ENCODE assay signal across 21 mouse cellular contexts in genomic region chr12:77214565-77214909, GRCm38 (mm10). TPM values are rescaled to one million over a fixed set of nuclear protein-coding genes. Genes with fewer than 3 reads are reported as not detected.
DNase-seq lines count a peak whose midpoint lies in the region; TF ChIP-seq lines count a peak whose summit lies in the region.
"Had no signal": no experiment of that assay in that cellular context is flagged by ENCODE, and none has a peak within 500 bp of the region (broad histone marks: within the 10 kb centered on the region; RNA-seq: fewer than 3 reads in every experiment).

No protein-coding gene starts in this region.

- dilution Hi-C loops in CH12.LX (cut with MboI; ENCODE audit: extremely low pct_ligation_motif_present, extremely low pct_unique_long_range_greater_than_20kb, low sequenced_read_pairs) = no loop called here

- no peaks in the 10 kb centered on the region for H3K27me3 ChIP-seq in CH12.LX (replicated peaks)
- H3K27me3 ChIP-seq: embryonic facial prominence, embryonic 12.5 days; forebrain, embryonic 13.5 days; forebrain, embryonic 15.5 days; Patski had no signal

- no peak overlapping the region for H3K4me2 ChIP-seq in CH12.LX (ENCODE audit: insufficient read depth, low read depth, poor library complexity, severe bottlenecking)
- H3K4me2 ChIP-seq: embryonic facial prominence, embryonic 12.5 days; forebrain, embryonic 13.5 days; forebrain, embryonic 15.5 days had no signal

- in situ Hi-C loops in CH12.LX (cut with MboI; ENCODE audit: low pct_ligation_motif_present, low pct_unique_long_range_greater_than_20kb, low sequenced_read_pairs) = no loop called here

- no peak overlapping the region for H3K4me3 ChIP-seq in CH12.LX (replicated peaks in 1 of 3; ENCODE audit: low read depth in 2 of 3, low read length in 2 of 3, poor library complexity in 1 of 3)
- no peak overlapping the region for H3K4me3 ChIP-seq in brown adipose tissue, adult 24 weeks (ENCODE audit: insufficient read depth, low read depth, low read length)
- H3K4me3 ChIP-seq: embryonic facial prominence, embryonic 10.5 days; embryonic facial prominence, embryonic 12.5 days; forebrain, embryonic 13.5 days; forebrain, embryonic 15.5 days had no signal

- TF ChIP-seq EP300 in CH12.LX (IDR thresholded peaks at IDR 0.05; ENCODE audit: low read length) = no peak

- no peak for TF ChIP-seq RAD21 in CH12.LX (IDR thresholded peaks at IDR 0.05; ENCODE audit: low read depth, low read length)

- no peaks in the 10 kb centered on the region for H3K9me3 ChIP-seq in CH12.LX (replicated peaks; ENCODE audit: low read length)
- H3K9me3 ChIP-seq: embryonic facial prominence, embryonic 10.5 days; embryonic facial prominence, embryonic 12.5 days; forebrain, embryonic 13.5 days; forebrain, embryonic 15.5 days had no signal

- no peaks in the 10 kb centered on the region for H3K79me2 ChIP-seq in CH12.LX (replicated peaks; ENCODE audit: control insufficient read depth, extremely low read depth, insufficient read depth, poor library complexity, severe bottlenecking)

- H3K27ac ChIP-seq in CH12.LX (ENCODE audit: insufficient read depth, low read depth) = no peak overlapping the region
- H3K27ac ChIP-seq in brown adipose tissue, adult 24 weeks (replicated peaks; ENCODE audit: low read depth, low read length) = peak overlapping the region; percentile 61
- H3K27ac ChIP-seq: embryonic facial prominence, embryonic 10.5 days; embryonic facial prominence, embryonic 12.5 days; forebrain, embryonic 13.5 days; forebrain, embryonic 15.5 days had no signal

- no peak for TF ChIP-seq CTCF in CH12.LX (conservative IDR thresholded peaks at IDR 0.05 in 1 of 2, IDR thresholded peaks at IDR 0.05 in 1 of 2; ENCODE audit: low read depth in 2 of 2, low read length in 2 of 2)

- no peaks in the 10 kb centered on the region for H3K36me3 ChIP-seq in CH12.LX (replicated peaks in 1 of 2; ENCODE audit: control insufficient read depth in 1 of 2, insufficient read depth in 1 of 2, low read length in 1 of 2)
- H3K36me3 ChIP-seq: embryonic facial prominence, embryonic 10.5 days; embryonic facial prominence, embryonic 12.5 days; forebrain, embryonic 15.5 days had no signal

- no peaks in the 10 kb centered on the region; a peak in 1 of 4 replicates for H3K4me1 ChIP-seq in CH12.LX (ENCODE audit: control insufficient read depth in 1 of 2, insufficient read depth in 2 of 2)
- no peaks in the 10 kb centered on the region for H3K4me1 ChIP-seq in brown adipose tissue, adult 24 weeks (ENCODE audit: control insufficient read depth, insufficient read depth, insufficient read length, low read length)
- H3K4me1 ChIP-seq: embryonic facial prominence, embryonic 10.5 days; embryonic facial prominence, embryonic 12.5 days; forebrain, embryonic 13.5 days; forebrain, embryonic 15.5 days had no signal

- no peak overlapping the region for H3K9ac ChIP-seq in CH12.LX (ENCODE audit: insufficient read depth, low read depth)
- H3K9ac ChIP-seq: embryonic facial prominence, embryonic 12.5 days; forebrain, embryonic 13.5 days; forebrain, embryonic 15.5 days; forebrain, postnatal 0 days had no signal

- intact Hi-C loops in left cerebral cortex, postnatal 10 days (cut with DNase I) = no loop called here

- no peak for TF ChIP-seq POLR2A in CH12.LX (IDR thresholded peaks at IDR 0.05; ENCODE audit: low read depth, low read length)

- DNase-seq in 3T3-L1 (ENCODE audit: low read depth, low spot score) (peak; percentile 8), CH12.LX (ENCODE audit: extremely low read depth) (no peak)
- no peak for DNase-seq in c-Kit-positive CD71-positive TER-119-positive erythroid progenitor cells, embryonic 14.5 days (ENCODE audit: low spot score)
- DNase-seq in left cerebral cortex, postnatal 10 days (ENCODE audit: extremely low spot score in 1 of 2, low spot score in 2 of 2) = no peak
- no peak for DNase-seq in urinary bladder, postnatal 10 days (ENCODE audit: low spot score)
- DNase-seq: adrenal gland, adult 8-10 months; adrenal gland, postnatal 14 days; adrenal gland, postnatal 36 days; B cell, adult 2 months; cerebellum, adult 11-12 months; cerebellum, adult 2 months; cerebellum, adult 9-10 months; cerebellum, postnatal 10 days; cerebellum, postnatal 25 days; forebrain, postnatal 0 days had no signal

TF ChIP-seq in CH12.LX, 34 proteins besides CTCF, POLR2A, EP300 and RAD21:
- TF ChIP-seq ZNF384 (IDR thresholded peaks at IDR 0.05; ENCODE audit: low read depth, low read length) = peak; percentile 72
- no peak for TF ChIP-seq USF2 (conservative IDR thresholded peaks at IDR 0.05; ENCODE audit: low read depth, low read length)

RNA-seq across cellular contexts. Expression of gene Fut8, which starts 23.4 kb away (rescaled TPM):
- 40.2 and 60.6 TPM in 2 replicates for total RNA-seq in CH12.LX (2012; rRNA removed)
- 124 TPM in 2 replicates for total RNA-seq in CH12.LX (2014; rRNA removed)
- polyA plus RNA-seq in CH12.LX (2012; ENCODE audit: insufficient read length, low read depth) = 75.4 and 86.0 TPM in 2 replicates
- 34.5 and 36.4 TPM in 2 replicates for polyA plus RNA-seq in brown adipose tissue, adult 24 weeks (2012; ENCODE audit: insufficient read depth, insufficient read length, missing spikeins)
- total RNA-seq in left cerebral cortex, postnatal 10 days (2021) = 10 to 100 TPM; 82.3 to 91.0 TPM
